ENCODE assay signal across 1 mouse cellular context in genomic region chr2:150761476-150761875, GRCm38 (mm10).
TF ChIP-seq lines count a peak whose summit lies in the region.

No protein-coding gene starts in this region.

TF ChIP-seq in MEL, 35 proteins besides CTCF, POLR2A, EP300 and RAD21 (continued from another document):
- TF ChIP-seq UBTF (IDR thresholded peaks at IDR 0.05; ENCODE audit: borderline replicate concordance, insufficient read depth, low read depth, low read length) (no peak), E2F4 (IDR thresholded peaks at IDR 0.05; ENCODE audit: borderline replicate concordance, low read depth, low read length) (no peak), MYC (IDR thresholded peaks at IDR 0.05; ENCODE audit: low read depth, low read length) (no peak), MYB (IDR thresholded peaks at IDR 0.05; ENCODE audit: low read depth, low read length) (no peak), BHLHE40 (IDR thresholded peaks at IDR 0.05; ENCODE audit: borderline replicate concordance, low read depth, low read length) (no peak), MXI1 (IDR thresholded peaks at IDR 0.05; ENCODE audit: low read depth, low read length) (no peak), TAL1 (IDR thresholded peaks at IDR 0.05; ENCODE audit: low read length) (no peak)
